Mouse (Mus musculus) liver, embryonic 14.5 days (tissue): ENCODE data around the gene Trio. TPM values are rescaled to one million over a fixed set of nuclear protein-coding genes. Genes with fewer than 3 reads are reported as not detected.

Experiments
- ATAC-seq: fragments of 200-750 bp; cut with Nextera tagmentation; 2 replicates; pipeline ENCODE4 v1.8.0; 2017; ENCODE audit warnings: moderate number of reproducible peaks, mild to moderate bottlenecking, moderate library complexity; ENCODE audit not compliant: insufficient read depth
- DNase-seq, 3 experiments: peaks; one replicate each; pipeline ENCODE4 v3.0.0-alpha.2; 2012 to 2013; ENCODE audit warnings: low read depth in 3 of 3, low spot score in 3 of 3
- H3K27ac ChIP-seq: fragments of 300-500 bp; sonication (generic); 2 replicates; pipeline ENCODE4 v1.5.1; 2014; ENCODE audit warnings: moderate library complexity, mild to moderate bottlenecking, control low read depth, inconsistent platforms
- H3K27me3 ChIP-seq: fragments of 300-500 bp; sonication (generic); 2 replicates; pipeline ENCODE4 v1.6.1; 2014; ENCODE audit warnings: mild to moderate bottlenecking, low read length, moderate library complexity; ENCODE audit not compliant: control insufficient read depth, insufficient read depth
- H3K36me3 ChIP-seq: fragments of 300-500 bp; sonication (generic); replicated peaks from 2 replicates; pipeline ENCODE4 v1.6.1; 2014; ENCODE audit warnings: low read depth; ENCODE audit not compliant: control insufficient read depth, insufficient read depth
- H3K4me1 ChIP-seq, 2 experiments: fragments of 200-500 bp in 1 of 2; fragments of 300-500 bp in 1 of 2; sonication (generic) in 1 of 2; replicated peaks; 2 replicates each; pipeline ENCODE4 v1.6.1; 2012 to 2014; ENCODE audit warnings: antibody characterized with exemption in 1 of 2, inconsistent platforms in 1 of 2, low read length in 1 of 2; ENCODE audit not compliant: control insufficient read depth in 2 of 2, insufficient read depth in 2 of 2
- H3K4me2 ChIP-seq: fragments of 300-500 bp; sonication (generic); 2 replicates; pipeline ENCODE4 v1.6.1; 2014; ENCODE audit warnings: low read depth, mild to moderate bottlenecking, control low read depth, moderate library complexity
- H3K4me3 ChIP-seq, 2 experiments: fragments of 200-500 bp in 1 of 2; fragments of 300-500 bp in 1 of 2; sonication (generic) in 1 of 2; 2 replicates each; pipeline ENCODE4 v1.5.1; 2012 to 2014; ENCODE audit warnings: low read depth in 2 of 2, low read length in 2 of 2, mild to moderate bottlenecking in 2 of 2, control low read depth in 1 of 2, inconsistent platforms in 1 of 2, moderate library complexity in 1 of 2; ENCODE audit not compliant: insufficient read depth in 1 of 2
- H3K9ac ChIP-seq: fragments of 300-500 bp; sonication (generic); replicated peaks from 2 replicates; pipeline ENCODE4 v1.6.1; 2014; ENCODE audit warnings: mild to moderate bottlenecking, control low read depth, moderate library complexity
- H3K9me3 ChIP-seq: fragments of 300-500 bp; sonication (generic); 2 replicates; pipeline ENCODE4 v1.6.1; 2016; ENCODE audit warnings: low read length, mixed read lengths; ENCODE audit not compliant: control insufficient read depth
- CTCF ChIP-seq: IDR thresholded peaks from 2 replicates; pipeline ENCODE4 v1.5.1; 2016; ENCODE audit warnings: antibody characterized with exemption, low read depth, control low read depth
- EP300 ChIP-seq: IDR thresholded peaks from 2 replicates; pipeline ENCODE4 v1.6.1; 2016; ENCODE audit warnings: antibody characterized with exemption, low read depth
- WGBS: fragments of 180-500 bp; shearing (Covaris S2); extraction: QIAGEN DNeasy Blood & Tissue Kit; methylation state at CpG from one replicate; pipeline ENCODE4 v1.1.7; 2014; ENCODE audit not compliant: insufficient replicate concordance; 5-methylcytosine and 5-hydroxymethylcytosine counted together
- polyA plus RNA-seq, 2 experiments: library from polyadenylated mRNA; depleted of rRNA in 1 of 2; stranded (reverse) in 1 of 2; unstranded in 1 of 2; fragments of >200 nt; fragmentation: Nextera tagmentation in 1 of 2; extraction: Ambion mirVana in 1 of 2; gene quantifications; 2 replicates each; pipeline versions ENCODE4 v1.2.1 to v1.2.3; 2012 to 2014

Trio gene
- polyA plus RNA-seq, 2 experiments: 2.6 to 6.0 TPM

DNA sequence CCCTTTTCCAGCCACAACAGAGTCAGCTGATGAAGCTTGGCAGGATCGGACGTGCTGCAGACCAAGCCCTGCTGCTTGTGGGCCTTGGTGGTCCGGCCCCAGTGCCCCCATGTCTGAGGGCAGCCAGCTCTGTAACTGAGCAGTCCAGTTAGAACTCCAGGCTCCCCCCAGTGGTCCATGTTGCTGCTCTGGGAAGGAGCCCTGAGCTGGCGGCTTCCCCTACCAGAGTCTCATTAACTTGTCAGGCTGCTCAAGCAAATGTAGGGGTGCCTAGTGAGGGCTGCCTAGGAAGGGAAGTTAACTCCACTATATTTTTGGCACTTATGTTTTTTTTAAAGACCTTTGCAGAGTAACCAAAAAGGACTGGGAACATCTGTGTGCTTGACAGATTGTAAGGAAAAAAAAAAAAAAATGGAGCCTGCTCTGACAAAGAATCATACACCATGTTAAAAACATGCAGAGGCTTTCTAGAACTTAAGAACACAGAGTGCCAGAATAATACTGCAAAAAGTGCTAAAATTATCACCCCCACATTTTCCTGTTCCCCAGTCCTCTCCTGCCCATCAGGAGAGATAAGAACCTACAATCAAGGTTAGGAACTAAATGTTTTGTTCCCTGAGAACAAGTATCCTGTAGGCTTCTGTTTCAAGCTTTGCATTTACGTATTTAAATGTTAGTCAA lies 216.9 kb downstream of the Trio start:
- 59% methylated on average over 5 of the region's 5 CpGs for WGBS

DNA sequence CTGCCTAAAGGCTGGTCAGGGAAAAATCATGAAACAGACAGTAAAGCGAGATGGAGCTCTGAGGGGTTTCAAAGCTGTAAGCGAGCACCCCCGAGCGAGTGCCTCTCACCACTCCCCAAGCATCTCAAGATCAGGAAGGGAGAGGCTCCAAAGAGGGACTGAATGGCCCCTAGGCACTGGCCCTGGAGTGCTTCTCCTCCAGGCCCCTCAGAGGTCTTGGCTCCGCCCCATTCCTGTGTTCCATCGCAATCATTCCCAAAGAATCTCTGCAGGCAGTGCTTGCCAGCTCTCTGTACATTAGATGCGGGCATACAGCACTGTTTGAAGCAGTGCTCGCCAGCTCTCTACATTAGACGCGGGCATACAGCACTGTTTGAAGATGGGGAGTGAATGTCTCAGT lies 219.4 kb downstream of the Trio start:
- 72% methylated on average over 10 of the region's 10 CpGs for WGBS
- Histone ChIP-seq H3K4me1 (no peaks in the 10 kb centered on the region), H3K9me3 (no peaks in the 10 kb centered on the region), H3K27me3 (no peaks in the 10 kb centered on the region), H3K4me2 (no peak overlapping the region), H3K36me3 (no peaks in the 10 kb centered on the region), H3K4me3 (no peak overlapping the region), H3K27ac (no peak overlapping the region), H3K9ac (no peak overlapping the region)
- ATAC-seq (no peak), DNase-seq (no peak)
- no peak for TF ChIP-seq CTCF
- TF ChIP-seq EP300: no peak

More for the DNA sequence above, 216.9 kb downstream of the Trio start:
- H3K4me2 ChIP-seq: no peak overlapping the region
- no peaks in the 10 kb centered on the region for H3K27me3 ChIP-seq
- no peak for ATAC-seq
- H3K9ac ChIP-seq: no peak overlapping the region
- no peak overlapping the region for H3K4me3 ChIP-seq
- H3K27ac ChIP-seq: no peak overlapping the region
- H3K9me3 ChIP-seq: no peaks in the 10 kb centered on the region
- no peaks in the 10 kb centered on the region for H3K4me1 ChIP-seq
- TF ChIP-seq CTCF (0 out of 2 replicates have a peak, but pooled peaks have one; percentile 3), EP300 (no peak)
- no peak for DNase-seq
- H3K36me3 ChIP-seq: no peaks in the 10 kb centered on the region

DNA sequence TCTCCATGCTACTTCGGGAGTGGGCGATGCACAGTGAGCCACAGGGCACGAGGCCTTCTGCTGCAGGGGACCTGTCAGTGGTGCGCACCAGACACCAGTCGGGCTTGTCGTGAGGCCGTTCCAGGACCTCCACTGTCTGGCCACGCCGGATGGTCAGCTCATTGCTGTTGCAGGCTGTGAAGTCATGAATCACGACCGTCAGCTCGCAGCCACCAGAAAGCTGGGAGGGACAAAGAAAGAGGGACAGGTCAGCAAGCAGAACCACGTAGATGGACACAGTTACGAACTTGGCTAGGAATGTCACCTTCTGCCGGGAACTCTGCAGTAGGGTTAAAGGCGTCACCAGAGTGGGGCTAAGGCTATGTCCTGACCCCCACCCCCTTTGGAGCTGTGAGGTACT lies 220.0 kb downstream of the Trio start:
- WGBS: 84% methylated on average over 16 of the region's 16 CpGs
- DNase-seq (no peak), ATAC-seq (no peak)
- Histone ChIP-seq H3K27me3 (no peaks in the 10 kb centered on the region), H3K4me3 (no peak overlapping the region), H3K36me3 (no peaks in the 10 kb centered on the region), H3K4me2 (no peak overlapping the region), H3K9ac (no peak overlapping the region), H3K9me3 (no peaks in the 10 kb centered on the region), H3K27ac (no peak overlapping the region), H3K4me1 (no peaks in the 10 kb centered on the region)
- no peak for TF ChIP-seq EP300
- TF ChIP-seq CTCF: no peak

DNA sequence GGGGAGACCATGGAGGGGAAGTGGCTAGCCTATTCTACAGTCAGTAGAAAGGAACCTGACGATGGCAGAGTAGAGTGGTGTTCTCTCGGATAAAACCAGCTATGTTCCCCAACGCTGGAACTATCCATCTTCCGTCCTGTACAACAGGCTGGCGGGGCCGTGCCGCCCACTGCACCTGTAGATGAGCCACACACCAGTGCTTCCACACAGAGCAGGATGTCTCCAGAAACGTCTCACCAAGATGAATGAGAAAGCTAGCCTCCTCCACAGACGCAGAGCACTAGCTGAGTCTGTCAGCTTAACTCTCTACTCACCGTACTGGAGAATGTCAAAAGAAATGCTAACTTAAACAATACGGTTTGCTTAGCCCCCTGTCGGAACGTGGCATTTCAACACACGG lies 221.2 kb downstream of the Trio start:
- H3K9ac ChIP-seq: no peak overlapping the region
- DNase-seq (no peak), ATAC-seq (no peak)

DNA sequence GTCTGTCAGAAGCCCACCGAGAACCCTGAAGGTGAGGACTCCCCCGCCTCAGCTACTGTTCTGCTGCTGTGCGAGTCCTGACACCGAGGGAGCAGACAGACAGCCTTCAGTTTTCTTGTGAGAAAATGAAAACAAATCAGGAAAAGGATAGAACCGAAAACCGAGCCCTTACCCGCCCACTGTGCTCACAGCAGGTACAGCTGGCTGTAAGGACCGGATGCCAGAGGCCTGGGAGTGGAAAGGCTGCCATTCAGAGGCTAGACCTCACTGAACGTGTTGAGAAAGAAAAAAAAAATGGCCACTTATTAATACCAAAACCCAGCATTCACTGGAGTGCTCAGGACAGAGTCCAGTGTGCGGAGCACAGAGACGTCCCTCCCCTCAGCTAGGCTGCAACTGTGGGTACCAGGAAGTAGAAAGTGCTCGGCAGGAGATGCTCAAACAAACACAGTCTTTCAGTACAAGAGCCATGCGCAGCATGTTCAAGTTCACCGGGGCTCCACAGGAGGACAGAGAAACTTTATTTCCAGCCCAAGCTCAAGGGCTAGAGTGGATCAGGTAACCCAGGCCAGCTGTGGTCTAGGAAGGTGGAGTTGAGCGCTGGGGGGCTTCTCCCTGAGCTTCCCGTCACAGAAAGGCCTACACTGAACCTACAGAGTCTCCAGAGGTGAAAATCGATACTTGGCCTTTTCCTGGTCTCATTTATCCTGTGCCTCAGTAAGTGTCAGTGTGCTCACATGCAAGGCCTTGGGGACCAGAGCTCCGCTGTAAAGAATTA lies 221.9 kb downstream of the Trio start:
- no peak for DNase-seq
- ATAC-seq: no peak
- whole genome bisulfite sequencing: 72% methylated on average over 18 of the region's 18 CpGs
- no peak overlapping the region for H3K9ac ChIP-seq
- no peaks in the 10 kb centered on the region for H3K4me1 ChIP-seq
- H3K9me3 ChIP-seq: no peaks in the 10 kb centered on the region
- TF ChIP-seq EP300: no peak
- TF ChIP-seq CTCF: no peak
- no peak overlapping the region for H3K27ac ChIP-seq
- H3K27me3 ChIP-seq: no peaks in the 10 kb centered on the region
- H3K36me3 ChIP-seq: no peaks in the 10 kb centered on the region
- H3K4me2 ChIP-seq: no peak overlapping the region
- H3K4me3 ChIP-seq: no peak overlapping the region

More for the DNA sequence above, 221.2 kb downstream of the Trio start:
- Histone ChIP-seq H3K27me3 (no peaks in the 10 kb centered on the region), H3K4me3 (no peak overlapping the region), H3K4me2 (no peak overlapping the region), H3K4me1 (no peaks in the 10 kb centered on the region), H3K9me3 (no peaks in the 10 kb centered on the region), H3K36me3 (no peaks in the 10 kb centered on the region), H3K27ac (no peak overlapping the region)
- TF ChIP-seq CTCF (no peak), EP300 (no peak)
- WGBS: 85% methylated on average over 14 of the region's 14 CpGs
